Mouse (Mus musculus) bone marrow, adult 2 months (tissue): ENCODE results near the gene Hrh2. TPM values are rescaled to one million over a fixed set of nuclear protein-coding genes. Genes with fewer than 3 reads are reported as not detected.

ENCODE experiments used
- H3K27ac ChIP-seq: fragments of 200-500 bp; 2 replicates; pipeline ENCODE4 v1.5.1; 2012; ENCODE audit warnings: low read depth, mild to moderate bottlenecking, control low read depth, inconsistent platforms, low read length; ENCODE audit not compliant: control insufficient read depth, poor library complexity, insufficient read depth
- H3K4me1 ChIP-seq: fragments of 200-500 bp; 2 replicates; pipeline ENCODE4 v1.6.1; 2011; ENCODE audit warnings: low read length; ENCODE audit not compliant: control insufficient read depth, insufficient read depth
- H3K4me3 ChIP-seq: fragments of 200-500 bp; replicated peaks from 2 replicates; pipeline ENCODE3; 2011; ENCODE audit warnings: mild to moderate bottlenecking, low read depth, low read length, control low read depth; ENCODE audit not compliant: control insufficient read depth
- CTCF ChIP-seq: fragments of 200-500 bp; IDR thresholded peaks from 2 replicates; pipeline ENCODE4 v1.5.1; 2011; ENCODE audit warnings: low read length, control low read depth; ENCODE audit not compliant: control insufficient read depth, insufficient read depth
- POLR2A ChIP-seq: fragments of 200-500 bp; IDR thresholded peaks from 2 replicates; pipeline ENCODE4 v1.6.1; 2011; ENCODE audit warnings: low read depth, mild to moderate bottlenecking, control low read depth, low read length, borderline replicate concordance; ENCODE audit not compliant: control insufficient read depth
- WGBS: fragments of 180-500 bp; shearing (Covaris S2); methylation state at CpG from one replicate; pipeline ENCODE4 v1.1.7; 2018; 5-methylcytosine and 5-hydroxymethylcytosine counted together
- polyA plus RNA-seq: library from polyadenylated mRNA; stranded (reverse); fragments of >200 nt; gene quantifications from 2 replicates; pipeline ENCODE4 v1.2.4, GENCODE M21; 2011; ENCODE audit warnings: low replicate concordance; ENCODE audit not compliant: missing spikeins, insufficient read depth, insufficient read length

Gene Hrh2
- polyA plus RNA-seq, 1 experiment, result 4.4 TPM

- Histone ChIP-seq H3K27ac (no peak overlapping the region), H3K4me1 (no peaks in the 10 kb centered on the region; the same call in 1 of the 2 replicates), H3K4me3 (no peak overlapping the region)
- 32% methylated on average over 10 of the region's 10 CpGs for WGBS
- TF ChIP-seq CTCF, result no peak
- no peak for TF ChIP-seq POLR2A
Observed at GRCm38 (mm10) chr13:54257580-54258223, 65.8 kb downstream of the Hrh2 start.

- WGBS, result 32% methylated on average over 8 of the region's 8 CpGs
Observed at GRCm38 (mm10) chr13:54258231-54258743, 66.4 kb downstream of the Hrh2 start.

GRCm38 (mm10) chr13:54260318-54260717 is 68.4 kb downstream of the Hrh2 start:
- no peak overlapping the region for H3K4me3 ChIP-seq
- no peak overlapping the region for H3K27ac ChIP-seq
- WGBS, result 25% methylated on average over 8 of the region's 8 CpGs
- no peaks in the 10 kb centered on the region; the same call in 1 of the 2 replicates for H3K4me1 ChIP-seq
- TF ChIP-seq CTCF (no peak), POLR2A (no peak)

More at GRCm38 (mm10) chr13:54258231-54258743, 66.4 kb downstream of the Hrh2 start:
- Histone ChIP-seq H3K4me3 (no peak overlapping the region), H3K27ac (no peak overlapping the region), H3K4me1 (no peaks in the 10 kb centered on the region; the same call in 1 of the 2 replicates)
- no peak for TF ChIP-seq POLR2A
- no peak for TF ChIP-seq CTCF

- Histone ChIP-seq H3K4me3 (no peak overlapping the region), H3K4me1 (no peaks in the 10 kb centered on the region), H3K27ac (no peak overlapping the region)
- 87% methylated on average over 15 of the region's 15 CpGs for WGBS
- no peak for TF ChIP-seq POLR2A
Observed at GRCm38 (mm10) chr13:54262741-54263510, 71.0 kb downstream of the Hrh2 start.

- no peak for TF ChIP-seq CTCF
- no peak for TF ChIP-seq POLR2A
- Histone ChIP-seq H3K27ac (no peak overlapping the region), H3K4me3 (no peak overlapping the region), H3K4me1 (no peaks in the 10 kb centered on the region)
- WGBS, result 83% methylated on average over 6 of the region's 6 CpGs
Observed at GRCm38 (mm10) chr13:54263641-54264040, 71.7 kb downstream of the Hrh2 start.

GRCm38 (mm10) chr13:54266472-54266871 is 74.5 kb downstream of the Hrh2 start:
- TF ChIP-seq POLR2A (no peak), CTCF (no peak)
- 20% methylated on average over 9 of the region's 9 CpGs for WGBS
- no peaks in the 10 kb centered on the region for H3K4me1 ChIP-seq
- no peak overlapping the region for H3K27ac ChIP-seq
- H3K4me3 ChIP-seq, result no peak overlapping the region

- TF ChIP-seq POLR2A (no peak), CTCF (no peak)
- no peak overlapping the region for H3K27ac ChIP-seq
- H3K4me1 ChIP-seq, result no peaks in the 10 kb centered on the region
- WGBS, result 63% methylated on average over 3 of the region's 3 CpGs
- no peak overlapping the region for H3K4me3 ChIP-seq
Observed at GRCm38 (mm10) chr13:54269087-54269486, 77.2 kb downstream of the Hrh2 start.

- no peak overlapping the region for H3K27ac ChIP-seq
- H3K4me3 ChIP-seq, result no peak overlapping the region
- no peaks in the 10 kb centered on the region for H3K4me1 ChIP-seq
- TF ChIP-seq POLR2A (no peak), CTCF (no peak)
- 71% methylated on average over 8 of the region's 8 CpGs for WGBS
Observed at GRCm38 (mm10) chr13:54269628-54270027, 77.7 kb downstream of the Hrh2 start.

GRCm38 (mm10) chr13:54272076-54272475 is 80.1 kb downstream of the Hrh2 start:
- Histone ChIP-seq H3K4me3 (no peak overlapping the region), H3K4me1 (no peaks in the 10 kb centered on the region), H3K27ac (no peak overlapping the region)
- 84% methylated on average over 7 of the region's 7 CpGs for WGBS
- TF ChIP-seq CTCF (no peak), POLR2A (no peak)
